Mouse (Mus musculus) thymus, postnatal 0 days (tissue): Measurements from ENCODE around the gene Morn1. TPM values are rescaled to one million over a fixed set of nuclear protein-coding genes. Genes with fewer than 3 reads are reported as not detected.
A peak's percentile ranks its signal among the peaks of the same experiment; 100 is the strongest.

Source experiments
- DNase-seq: peaks from one replicate; pipeline ENCODE4 v3.0.0-alpha.2; 2015; ENCODE audit warnings: low spot score
- polyA plus RNA-seq: library from polyadenylated mRNA; unstranded; fragments of >200 nt; fragmentation: Nextera tagmentation; extraction: Ambion mirVana; gene quantifications from 2 replicates; pipeline ENCODE4 v1.2.1, GENCODE M21; 2015

Gene Morn1
- 2.7 and 2.9 TPM in 2 replicates for polyA plus RNA-seq

- peak; percentile 100 for DNase-seq
These were observed at the start of gene Morn1, which contains the start of gene Rer1 for GRCm38 (mm10) chr4:155086108-155087024. Gene Morn1 (plus strand): TSS chr4:155086577. Gene Rer1 (minus strand): TSS chr4:155086382.

GRCm38 (mm10) chr4:155040197-155040596, 46.2 kb upstream of the Morn1 start:
- DNase-seq, result no peak

- no peak for DNase-seq
These were observed 45.7 kb upstream of the Morn1 start for GRCm38 (mm10) chr4:155040696-155041095.

GRCm38 (mm10) chr4:155042606-155043288, 43.6 kb upstream of the Morn1 start:
- no peak for DNase-seq

- DNase-seq, result no peak
These were observed 43.1 kb upstream of the Morn1 start for GRCm38 (mm10) chr4:155043289-155043625.

GRCm38 (mm10) chr4:155046636-155047035, 39.7 kb upstream of the Morn1 start:
- DNase-seq, result no peak

GRCm38 (mm10) chr4:155050116-155050515, 36.3 kb upstream of the Morn1 start:
- DNase-seq, result peak; percentile 77

GRCm38 (mm10) chr4:155056724-155057123, 29.7 kb upstream of the Morn1 start, which contains the start of gene Plch2:
Gene Plch2 (minus strand): TSS chr4:155056784.
- DNase-seq, result no peak

- DNase-seq, result no peak
These were observed 28.1 kb upstream of the Morn1 start for GRCm38 (mm10) chr4:155058325-155058724.

- no peak for DNase-seq
These were observed 22.5 kb upstream of the Morn1 start for GRCm38 (mm10) chr4:155063895-155064294.

- no peak for DNase-seq
These were observed 21.9 kb upstream of the Morn1 start for GRCm38 (mm10) chr4:155064474-155064873.

GRCm38 (mm10) chr4:155065970-155066833, 20.2 kb upstream of the Morn1 start:
- DNase-seq, result peak; percentile 86

GRCm38 (mm10) chr4:155066834-155067522, 19.4 kb upstream of the Morn1 start, which contains the start of gene Pex10:
Gene Pex10 (plus strand): TSS chr4:155067016.
- DNase-seq, result peak; percentile 99

- no peak for DNase-seq
These were observed 17.9 kb upstream of the Morn1 start for GRCm38 (mm10) chr4:155068357-155068972.

- DNase-seq, result no peak
These were observed 17.2 kb upstream of the Morn1 start for GRCm38 (mm10) chr4:155069191-155069590.

GRCm38 (mm10) chr4:155070199-155070598, 16.2 kb upstream of the Morn1 start:
- no peak for DNase-seq

GRCm38 (mm10) chr4:155070921-155071320, 15.5 kb upstream of the Morn1 start:
- DNase-seq, result no peak

GRCm38 (mm10) chr4:155074418-155074817, 12.0 kb upstream of the Morn1 start:
- DNase-seq, result no peak

- no peak for DNase-seq
These were observed 11.2 kb upstream of the Morn1 start for GRCm38 (mm10) chr4:155075137-155075536.

- DNase-seq, result no peak
These were observed 10.6 kb upstream of the Morn1 start for GRCm38 (mm10) chr4:155075813-155076212.
